Mouse (Mus musculus) right cerebral cortex, postnatal 10 days (tissue): ENCODE measurements around the gene Slc12a5.

Experiments used
- DNase-seq, 2 experiments: peaks; one replicate each; pipeline ENCODE4 v3.0.0; 2021; ENCODE audit warnings: low spot score in 2 of 2

Gene Slc12a5

GRCm38 (mm10) chr2:165032533-165032932, 71.9 kb downstream of the Slc12a5 start:
- DNase-seq = no peak

GRCm38 (mm10) chr2:165033306-165033705, 72.7 kb downstream of the Slc12a5 start:
- DNase-seq = no peak

- peak; percentile 99 for DNase-seq
Observed at GRCm38 (mm10) chr2:165034131-165035057, 73.8 kb downstream of the Slc12a5 start, which contains the start of gene Ncoa5. Ncoa5 (minus strand) TSS chr2:165034867.

- no peak for DNase-seq
Observed at GRCm38 (mm10) chr2:165035058-165035431, 74.4 kb downstream of the Slc12a5 start.

- no peak for DNase-seq
Observed at GRCm38 (mm10) chr2:165037415-165037814, 76.8 kb downstream of the Slc12a5 start.

GRCm38 (mm10) chr2:165042126-165042525, 81.5 kb downstream of the Slc12a5 start:
- no peak for DNase-seq

GRCm38 (mm10) chr2:165043090-165043636, 82.6 kb downstream of the Slc12a5 start:
- DNase-seq = no peak

- DNase-seq = no peak
Observed at GRCm38 (mm10) chr2:165043729-165044128, 83.1 kb downstream of the Slc12a5 start.

GRCm38 (mm10) chr2:165049044-165049443, 88.4 kb downstream of the Slc12a5 start:
- peak; percentile 58 to 75 for DNase-seq
